Mouse (Mus musculus): ENCODE results near the gene Sp100. TPM values are rescaled to one million over a fixed set of nuclear protein-coding genes. Genes with fewer than 3 reads are reported as not detected.
A peak's percentile ranks its signal among the peaks of the same experiment; 100 is the strongest.
"Not testable (repeated sequence)": the region's sequence is repeated elsewhere in the genome, so short reads cannot be mapped to it uniquely, and the experiment has no call there.

The Sp100 gene
- polyA plus RNA-seq, 1 experiment from 2014 or later: 0.17 TPM

DNA sequence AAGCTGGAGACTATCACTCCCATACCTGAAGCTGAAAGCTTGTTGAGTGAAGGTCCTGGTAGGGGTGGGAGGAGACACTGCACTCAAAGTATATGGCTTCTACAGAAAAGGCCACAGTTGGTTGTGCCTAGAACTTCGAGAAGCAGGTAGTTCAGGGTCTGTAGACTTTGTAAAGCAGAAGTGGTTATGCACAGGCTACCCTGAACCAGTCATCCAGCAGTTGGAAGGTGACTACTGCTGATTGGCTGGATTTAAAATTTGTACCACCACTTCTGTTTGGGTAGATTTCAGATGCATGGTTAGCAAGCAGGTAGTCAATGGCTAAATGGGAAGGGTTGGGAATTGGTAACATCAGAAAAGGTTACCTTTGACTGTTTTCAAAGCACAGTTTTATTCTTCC lies 31.1 kb upstream of the Sp100 start:
- H3K36me3 ChIP-seq (ENCODE audit: control insufficient read depth, insufficient read depth, low read length); H3K4me2 ChIP-seq (ENCODE audit: low read depth, severe bottlenecking); H3K27me3 ChIP-seq (ENCODE audit: control insufficient read depth, insufficient read depth, low read length); H3K9me3 ChIP-seq (ENCODE audit: control insufficient read depth, low read length); ATAC-seq (ENCODE audit: insufficient number of reproducible peaks, low FRiP score, low TSS enrichment, low read depth); H3K9ac ChIP-seq (ENCODE audit: low read length); H3K4me1 ChIP-seq (ENCODE audit: control insufficient read depth, insufficient read depth, low read length); H3K27ac ChIP-seq (replicated peaks; ENCODE audit: low read depth, low read length); H3K4me3 ChIP-seq (ENCODE audit: low read depth, low read length); DNase-seq (ENCODE audit: low spot score): not testable (repeated sequence)
- 55% methylated on average over 1 of the region's 1 CpGs for WGBS

DNA sequence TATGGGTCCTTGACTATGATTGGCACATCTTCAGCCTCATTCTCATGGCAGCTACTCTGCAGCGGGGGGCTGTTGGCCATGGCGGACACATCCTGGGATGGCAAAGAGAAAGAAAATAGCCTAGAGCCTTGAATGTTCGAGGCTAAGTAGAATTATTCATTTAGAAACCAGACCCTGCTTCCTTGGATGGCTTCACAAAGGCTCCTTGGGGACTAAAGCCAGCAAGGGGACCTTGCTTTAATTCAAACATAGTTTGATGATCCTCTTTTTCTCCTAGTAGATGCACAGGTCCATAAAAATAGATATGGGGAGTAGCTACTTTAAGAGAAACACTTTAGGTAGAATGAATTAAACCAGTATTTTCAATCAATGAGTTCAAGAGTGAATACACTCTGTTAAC lies 12.9 kb upstream of the Sp100 start:
- not testable (repeated sequence) for H3K27me3 ChIP-seq (ENCODE audit: control insufficient read depth, insufficient read depth, low read length); H3K9ac ChIP-seq (ENCODE audit: low read length); H3K4me1 ChIP-seq (ENCODE audit: control insufficient read depth, insufficient read depth, low read length); H3K36me3 ChIP-seq (ENCODE audit: control insufficient read depth, insufficient read depth, low read length); ATAC-seq (ENCODE audit: insufficient number of reproducible peaks, low FRiP score, low TSS enrichment, low read depth); H3K4me2 ChIP-seq (ENCODE audit: low read depth, severe bottlenecking); H3K9me3 ChIP-seq (ENCODE audit: control insufficient read depth, low read length); DNase-seq (ENCODE audit: low spot score); H3K4me3 ChIP-seq (ENCODE audit: low read depth, low read length); H3K27ac ChIP-seq (replicated peaks; ENCODE audit: low read depth, low read length)
- WGBS: 61% methylated on average over 3 of the region's 3 CpGs

DNA sequence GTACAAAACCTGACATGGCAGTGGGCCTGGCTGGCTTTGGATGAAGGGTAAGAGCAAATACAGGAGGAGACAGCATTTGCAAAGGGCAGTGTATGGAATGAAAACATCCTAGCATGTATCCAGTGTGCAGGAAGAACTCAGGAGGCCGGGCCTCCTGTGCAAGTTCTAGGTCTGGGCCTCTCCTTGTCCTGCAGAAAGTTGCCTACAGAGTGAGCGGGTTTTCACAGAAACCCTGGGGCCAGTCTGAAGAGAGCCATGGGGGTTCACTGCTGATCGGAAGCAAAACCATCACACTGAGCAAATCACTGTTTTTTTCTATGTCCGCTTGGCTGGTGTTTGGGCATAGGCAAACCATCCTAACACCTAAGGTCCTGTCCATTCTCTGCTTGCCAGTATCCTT lies 11.6 kb upstream of the Sp100 start:
- H3K27me3 ChIP-seq (ENCODE audit: control insufficient read depth, insufficient read depth, low read length); H3K4me3 ChIP-seq (ENCODE audit: low read depth, low read length); H3K36me3 ChIP-seq (ENCODE audit: control insufficient read depth, insufficient read depth, low read length); H3K4me2 ChIP-seq (ENCODE audit: low read depth, severe bottlenecking); H3K9me3 ChIP-seq (ENCODE audit: control insufficient read depth, low read length); H3K4me1 ChIP-seq (ENCODE audit: control insufficient read depth, insufficient read depth, low read length); DNase-seq (ENCODE audit: low spot score); H3K9ac ChIP-seq (ENCODE audit: low read length); H3K27ac ChIP-seq (replicated peaks; ENCODE audit: low read depth, low read length); ATAC-seq (ENCODE audit: insufficient number of reproducible peaks, low FRiP score, low TSS enrichment, low read depth): not testable (repeated sequence)
- WGBS: 85% methylated on average over 4 of the region's 4 CpGs

DNA sequence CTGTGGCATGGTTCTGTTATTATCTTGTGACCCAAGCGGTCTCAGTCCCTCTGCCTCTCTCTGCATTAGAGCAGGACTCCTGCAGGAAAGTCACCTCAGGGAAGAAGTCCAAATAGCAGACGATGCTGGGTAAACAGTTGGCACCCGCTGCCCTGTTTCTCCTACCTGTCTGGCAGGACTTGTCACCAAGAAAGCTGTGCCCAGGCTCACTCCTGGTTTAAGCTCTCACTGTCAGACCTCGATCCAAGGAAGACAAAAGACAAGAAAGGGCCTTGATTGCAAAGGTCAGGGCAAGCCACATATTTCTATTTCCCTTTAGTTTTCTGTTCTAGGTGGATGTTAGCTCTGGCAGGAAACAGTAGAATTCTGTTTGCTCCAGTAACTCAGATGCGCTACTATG lies 736 bp downstream of the Sp100 start:
- WGBS: 81% methylated on average over 3 of the region's 5 CpGs
- H3K4me1 ChIP-seq (ENCODE audit: control insufficient read depth, insufficient read depth, low read length); ATAC-seq (ENCODE audit: insufficient number of reproducible peaks, low FRiP score, low TSS enrichment, low read depth): not testable (repeated sequence)

DNA sequence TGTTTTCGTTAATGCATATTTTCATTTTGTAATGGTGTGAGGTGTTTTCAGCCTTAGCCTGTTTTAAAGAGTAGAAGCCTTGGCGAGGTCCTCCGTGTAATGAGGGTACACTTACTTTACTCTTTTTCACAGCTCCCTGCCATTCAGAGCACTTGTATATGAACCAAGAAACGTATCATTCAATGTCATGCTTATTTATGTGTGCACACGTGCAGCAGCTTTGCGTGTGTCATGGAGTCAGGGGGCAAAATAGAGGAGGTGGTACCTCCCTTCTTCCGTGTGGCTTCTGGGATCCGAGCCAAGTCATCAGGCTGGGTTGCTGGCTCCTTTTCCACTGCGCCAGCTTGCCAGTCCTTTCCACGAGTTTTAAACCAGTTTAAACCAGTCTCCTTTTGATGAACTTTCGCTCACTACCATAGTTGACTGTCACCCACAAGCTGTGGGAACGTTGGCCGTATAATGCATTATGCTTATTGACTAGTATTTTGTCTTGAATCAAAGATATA lies 2.0 kb downstream of the Sp100 start:
- ATAC-seq (ENCODE audit: insufficient number of reproducible peaks, low FRiP score, low TSS enrichment, low read depth); DNase-seq (ENCODE audit: low spot score); H3K27me3 ChIP-seq (ENCODE audit: control insufficient read depth, insufficient read depth, low read length); H3K4me2 ChIP-seq (ENCODE audit: low read depth, severe bottlenecking); H3K4me1 ChIP-seq (ENCODE audit: control insufficient read depth, insufficient read depth, low read length); H3K36me3 ChIP-seq (ENCODE audit: control insufficient read depth, insufficient read depth, low read length); H3K9me3 ChIP-seq (ENCODE audit: control insufficient read depth, low read length); H3K4me3 ChIP-seq (ENCODE audit: low read depth, low read length); H3K27ac ChIP-seq (replicated peaks; ENCODE audit: low read depth, low read length); H3K9ac ChIP-seq (ENCODE audit: low read length): not testable (repeated sequence)
- WGBS: 86% methylated on average over 13 of the region's 13 CpGs

More for the DNA sequence above, 736 bp downstream of the Sp100 start:
- H3K36me3 ChIP-seq (ENCODE audit: control insufficient read depth, insufficient read depth, low read length); DNase-seq (ENCODE audit: low spot score); H3K4me2 ChIP-seq (ENCODE audit: low read depth, severe bottlenecking); H3K4me3 ChIP-seq (ENCODE audit: low read depth, low read length); H3K27ac ChIP-seq (replicated peaks; ENCODE audit: low read depth, low read length); H3K27me3 ChIP-seq (ENCODE audit: control insufficient read depth, insufficient read depth, low read length); H3K9me3 ChIP-seq (ENCODE audit: control insufficient read depth, low read length); H3K9ac ChIP-seq (ENCODE audit: low read length): not testable (repeated sequence)

DNA sequence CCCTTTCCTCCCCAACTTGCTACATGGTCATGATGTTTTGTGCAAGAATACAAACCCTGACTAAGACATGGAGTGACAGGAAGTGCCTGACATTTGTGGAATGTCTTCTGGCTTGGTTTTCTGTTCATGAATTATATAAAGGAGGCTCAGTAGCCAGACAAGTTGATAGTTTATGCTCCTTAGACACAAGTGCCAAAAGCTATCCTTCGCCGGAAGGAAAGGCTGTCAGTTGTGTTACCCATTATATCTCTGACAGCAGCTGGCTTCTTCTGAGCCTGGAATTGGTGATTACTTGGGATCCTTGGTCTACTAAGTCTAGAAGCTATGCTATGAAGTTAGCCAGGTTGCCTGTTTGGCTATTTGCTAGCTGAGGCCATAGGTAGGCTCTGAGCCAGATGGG lies 7.4 kb downstream of the Sp100 start:
- ATAC-seq (ENCODE audit: insufficient number of reproducible peaks, low FRiP score, low TSS enrichment, low read depth): not testable (repeated sequence)
- 95% methylated on average over 2 of the region's 2 CpGs for WGBS

DNA sequence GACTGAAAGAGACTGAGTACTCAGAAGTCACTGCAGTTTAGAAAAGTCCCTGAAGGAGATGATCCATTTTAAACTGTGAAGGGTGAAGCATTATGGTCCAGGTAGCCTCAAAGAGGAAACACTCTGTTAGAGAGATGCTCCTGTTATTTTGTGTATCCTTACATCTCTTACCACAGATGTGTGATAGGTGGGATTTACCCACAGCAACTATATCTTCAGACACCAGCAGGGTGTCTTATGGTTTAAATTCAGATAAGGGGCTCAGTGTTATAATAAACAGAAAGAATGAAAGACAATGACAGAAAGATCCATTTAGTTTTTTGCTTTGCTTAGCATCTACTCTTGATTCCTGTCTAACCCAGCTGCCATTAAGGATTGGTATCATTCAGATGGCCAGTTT lies 14.5 kb downstream of the Sp100 start:
- H3K4me3 ChIP-seq (ENCODE audit: low read depth, low read length): no peak overlapping the region
- H3K9ac ChIP-seq (ENCODE audit: low read length): no peak overlapping the region
- no peak overlapping the region for H3K27ac ChIP-seq (replicated peaks; ENCODE audit: low read depth, low read length)
- H3K4me1 ChIP-seq (ENCODE audit: control insufficient read depth, insufficient read depth, low read length): no peaks in the 10 kb centered on the region
- no peak overlapping the region for H3K4me2 ChIP-seq (ENCODE audit: low read depth, severe bottlenecking)
- H3K9me3 ChIP-seq (ENCODE audit: control insufficient read depth, low read length): no peaks in the 10 kb centered on the region
- no peaks in the 10 kb centered on the region for H3K27me3 ChIP-seq (ENCODE audit: control insufficient read depth, insufficient read depth, low read length)
- no peaks in the 10 kb centered on the region for H3K36me3 ChIP-seq (ENCODE audit: control insufficient read depth, insufficient read depth, low read length)
- ATAC-seq (ENCODE audit: insufficient number of reproducible peaks, low FRiP score, low TSS enrichment, low read depth): no peak
- no peak for DNase-seq (ENCODE audit: low spot score)

More for the DNA sequence above, 7.4 kb downstream of the Sp100 start:
- H3K4me1 ChIP-seq (ENCODE audit: control insufficient read depth, insufficient read depth, low read length); H3K36me3 ChIP-seq (ENCODE audit: control insufficient read depth, insufficient read depth, low read length); H3K4me3 ChIP-seq (ENCODE audit: low read depth, low read length); H3K9me3 ChIP-seq (ENCODE audit: control insufficient read depth, low read length); H3K9ac ChIP-seq (ENCODE audit: low read length); H3K27me3 ChIP-seq (ENCODE audit: control insufficient read depth, insufficient read depth, low read length); H3K27ac ChIP-seq (replicated peaks; ENCODE audit: low read depth, low read length); DNase-seq (ENCODE audit: low spot score); H3K4me2 ChIP-seq (ENCODE audit: low read depth, severe bottlenecking): not testable (repeated sequence)

DNA sequence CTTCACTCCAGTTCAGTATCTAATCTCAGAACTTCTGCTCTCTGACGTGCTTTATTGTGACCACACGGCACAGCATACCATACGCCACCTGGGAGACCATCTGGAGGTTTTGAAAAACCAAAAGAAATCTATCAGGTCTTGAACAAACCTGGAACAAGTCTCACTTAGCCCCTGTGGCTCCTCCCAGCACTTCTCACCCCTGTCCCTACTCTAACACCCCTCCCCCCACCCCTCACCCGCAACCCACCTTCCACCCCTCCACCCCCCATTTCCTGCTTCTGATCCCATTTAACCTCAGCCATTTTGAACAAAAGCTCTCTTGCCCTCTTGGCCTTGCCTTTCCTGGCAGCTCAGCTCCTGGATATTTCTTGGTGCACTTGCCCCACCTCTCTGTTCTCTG lies 30.4 kb downstream of the Sp100 start:
- Histone ChIP-seq H3K4me1 (ENCODE audit: control insufficient read depth, insufficient read depth, low read length) (no peaks in the 10 kb centered on the region), H3K27me3 (ENCODE audit: control insufficient read depth, insufficient read depth, low read length) (no peaks in the 10 kb centered on the region), H3K27ac (replicated peaks; ENCODE audit: low read depth, low read length) (no peak overlapping the region), H3K4me2 (ENCODE audit: low read depth, severe bottlenecking) (no peak overlapping the region), H3K4me3 (ENCODE audit: low read depth, low read length) (no peak overlapping the region), H3K9me3 (ENCODE audit: control insufficient read depth, low read length) (no peaks in the 10 kb centered on the region; the same call in 1 of the 2 replicates), H3K9ac (ENCODE audit: low read length) (no peak overlapping the region), H3K36me3 (ENCODE audit: control insufficient read depth, insufficient read depth, low read length) (no peaks in the 10 kb centered on the region)
- DNase-seq (ENCODE audit: low spot score) (no peak), ATAC-seq (ENCODE audit: insufficient number of reproducible peaks, low FRiP score, low TSS enrichment, low read depth) (0 out of 2 replicates have a peak, but pooled peaks have one; percentile 31)
- WGBS: 51% methylated on average over 4 of the region's 4 CpGs

DNA sequence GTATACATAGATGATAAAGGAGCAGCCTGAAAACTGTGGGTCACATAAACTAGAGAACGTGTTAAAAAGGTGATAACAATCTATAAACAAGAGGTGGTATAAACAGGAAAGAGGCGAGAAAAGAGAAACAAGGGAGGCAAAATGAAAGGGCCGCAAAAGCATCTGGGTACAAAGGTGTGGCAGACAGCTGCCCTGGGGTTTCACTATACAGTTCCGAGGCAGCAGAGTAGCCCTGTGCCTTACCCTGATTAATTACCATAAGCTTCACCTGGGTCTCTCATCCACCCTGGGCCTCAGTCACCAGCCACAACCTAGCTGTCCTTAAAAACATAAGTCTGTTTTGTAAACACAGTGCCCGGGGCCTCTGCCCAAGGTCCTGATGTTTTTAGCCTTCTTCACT lies 36.9 kb downstream of the Sp100 start:
- H3K9me3 ChIP-seq (ENCODE audit: control insufficient read depth, low read length): no peaks in the 10 kb centered on the region; the same call in 1 of the 2 replicates
- no peak overlapping the region for H3K27ac ChIP-seq (replicated peaks; ENCODE audit: low read depth, low read length)
- DNase-seq (ENCODE audit: low spot score): no peak
- no peak for ATAC-seq (ENCODE audit: insufficient number of reproducible peaks, low FRiP score, low TSS enrichment, low read depth)
- H3K36me3 ChIP-seq (ENCODE audit: control insufficient read depth, insufficient read depth, low read length): no peaks in the 10 kb centered on the region
- H3K4me2 ChIP-seq (ENCODE audit: low read depth, severe bottlenecking): no peak overlapping the region
- H3K4me1 ChIP-seq (ENCODE audit: control insufficient read depth, insufficient read depth, low read length): no peaks in the 10 kb centered on the region
- H3K9ac ChIP-seq (ENCODE audit: low read length): no peak overlapping the region
- no peak overlapping the region for H3K4me3 ChIP-seq (ENCODE audit: low read depth, low read length)
- WGBS: 45% methylated on average over 5 of the region's 5 CpGs
- H3K27me3 ChIP-seq (ENCODE audit: control insufficient read depth, insufficient read depth, low read length): no peaks in the 10 kb centered on the region

All from limb, embryonic 11.5 days (tissue).